Mouse (Mus musculus) kidney, adult 2 months (tissue): ENCODE measurements at regions not wholly inside any gene's neighbourhood (a gene's known extent, or its start where the extent isn't known, plus 50 kb on each side); places are given as distances from the start of the nearest gene placed in this dataset.

Experiments used
- CTCF ChIP-seq: fragments of 200-500 bp; conservative IDR thresholded peaks from 2 replicates; pipeline ENCODE4 v1.5.1; 2011; ENCODE audit warnings: low read depth, mild to moderate bottlenecking, control low read depth, low read length, moderate library complexity, mixed read lengths; ENCODE audit not compliant: insufficient read depth, insufficient read length
- POLR2A ChIP-seq: fragments of 200-500 bp; IDR thresholded peaks from one replicate; pipeline ENCODE4 v1.6.1; 2011; ENCODE audit warnings: low read depth, low read length, control low read depth

DNA sequence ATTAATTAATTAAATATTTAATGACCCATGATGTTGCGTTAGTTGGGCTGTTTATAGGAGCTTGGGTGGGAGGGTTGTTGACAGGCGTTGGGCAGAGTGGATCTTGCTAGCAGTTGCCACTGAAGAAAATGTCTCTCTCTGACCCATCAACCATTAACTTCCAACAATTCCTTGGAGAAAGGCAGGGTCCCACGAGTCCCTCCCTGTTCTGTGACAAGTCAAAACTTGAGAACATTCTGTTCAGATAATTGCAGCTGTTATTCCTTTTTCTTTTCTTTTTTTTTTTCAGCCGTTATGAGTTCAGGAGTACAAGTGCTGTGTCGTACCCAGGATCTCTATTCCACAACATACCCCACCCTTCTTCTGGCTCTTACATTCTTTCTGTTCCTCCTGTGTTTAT is 59.8 kb upstream of the Tnfrsf21 start:
- TF ChIP-seq POLR2A (no peak), CTCF (no peak)
